Mouse (Mus musculus): ENCODE results near the gene Macrod2. TPM values are rescaled to one million over a fixed set of nuclear protein-coding genes. Genes with fewer than 3 reads are reported as not detected.
"Not testable (repeated sequence)": the region's sequence is repeated elsewhere in the genome, so short reads cannot be mapped to it uniquely, and the experiment has no call there.

The Macrod2 gene
- polyA plus RNA-seq, 1 experiment from 2014 or later: 62.2 TPM

- Histone ChIP-seq H3K27ac (no peak overlapping the region), H3K36me3 (replicated peaks; ENCODE audit: control insufficient read depth, insufficient read depth) (no peaks in the 10 kb centered on the region), H3K9me3 (ENCODE audit: control insufficient read depth, low read length) (no peaks in the 10 kb centered on the region), H3K27me3 (ENCODE audit: control insufficient read depth, insufficient read depth, low read length) (no peaks in the 10 kb centered on the region), H3K9ac (no peak overlapping the region), H3K4me1 (replicated peaks; ENCODE audit: control insufficient read depth, insufficient read depth, low read length) (peaks cover 13% of the 10 kb centered on the region), H3K4me3 (replicated peaks; ENCODE audit: low read length) (no peak overlapping the region), H3K4me2 (replicated peaks) (no peak overlapping the region)
- 11% methylated on average over 3 of the region's 3 CpGs for WGBS
- DNase-seq (ENCODE audit: low spot score) (no peak), ATAC-seq (ENCODE audit: low FRiP score) (no peak)
These were observed 309.0 kb downstream of the Macrod2 start for GRCm38 (mm10) chr2:140704146-140704545.

GRCm38 (mm10) chr2:140705278-140705677 is 310.2 kb downstream of the Macrod2 start:
- H3K4me1 ChIP-seq (replicated peaks; ENCODE audit: control insufficient read depth, insufficient read depth, low read length): peaks cover 13% of the 10 kb centered on the region
- no peak for ATAC-seq (ENCODE audit: low FRiP score)
- DNase-seq (ENCODE audit: low spot score): peak; percentile 34

GRCm38 (mm10) chr2:140707550-140707949 is 312.4 kb downstream of the Macrod2 start:
- no peak overlapping the region for H3K4me3 ChIP-seq (replicated peaks; ENCODE audit: low read length)
- no peak for ATAC-seq (ENCODE audit: low FRiP score)
- no peaks in the 10 kb centered on the region for H3K9me3 ChIP-seq (ENCODE audit: control insufficient read depth, low read length)
- 80% methylated on average over 5 of the region's 5 CpGs for WGBS
- no peak for DNase-seq (ENCODE audit: low spot score)
- no peak overlapping the region for H3K27ac ChIP-seq
- peaks cover 13% of the 10 kb centered on the region for H3K4me1 ChIP-seq (replicated peaks; ENCODE audit: control insufficient read depth, insufficient read depth, low read length)
- no peak overlapping the region for H3K9ac ChIP-seq
- H3K27me3 ChIP-seq (ENCODE audit: control insufficient read depth, insufficient read depth, low read length): no peaks in the 10 kb centered on the region
- no peaks in the 10 kb centered on the region for H3K36me3 ChIP-seq (replicated peaks; ENCODE audit: control insufficient read depth, insufficient read depth)
- no peak overlapping the region for H3K4me2 ChIP-seq (replicated peaks)

More at GRCm38 (mm10) chr2:140705278-140705677, 310.2 kb downstream of the Macrod2 start:
- Histone ChIP-seq H3K9ac (no peak overlapping the region), H3K4me3 (replicated peaks; ENCODE audit: low read length) (no peak overlapping the region), H3K27ac (no peak overlapping the region), H3K36me3 (replicated peaks; ENCODE audit: control insufficient read depth, insufficient read depth) (no peaks in the 10 kb centered on the region), H3K9me3 (ENCODE audit: control insufficient read depth, low read length) (no peaks in the 10 kb centered on the region), H3K27me3 (ENCODE audit: control insufficient read depth, insufficient read depth, low read length) (no peaks in the 10 kb centered on the region), H3K4me2 (replicated peaks) (no peak overlapping the region)
- 7% methylated on average over 2 of the region's 2 CpGs for WGBS

- Histone ChIP-seq H3K9me3 (ENCODE audit: control insufficient read depth, low read length) (no peaks in the 10 kb centered on the region), H3K4me1 (replicated peaks; ENCODE audit: control insufficient read depth, insufficient read depth, low read length) (no peaks in the 10 kb centered on the region), H3K9ac (no peak overlapping the region), H3K4me3 (replicated peaks; ENCODE audit: low read length) (no peak overlapping the region), H3K36me3 (replicated peaks; ENCODE audit: control insufficient read depth, insufficient read depth) (no peaks in the 10 kb centered on the region), H3K27ac (no peak overlapping the region), H3K27me3 (ENCODE audit: control insufficient read depth, insufficient read depth, low read length) (no peaks in the 10 kb centered on the region), H3K4me2 (replicated peaks) (no peak overlapping the region)
- no peak for ATAC-seq (ENCODE audit: low FRiP score)
- 89% methylated on average over 4 of the region's 4 CpGs for WGBS
- no peak for DNase-seq (ENCODE audit: low spot score)
These were observed 320.7 kb downstream of the Macrod2 start for GRCm38 (mm10) chr2:140715822-140716221.

GRCm38 (mm10) chr2:140717407-140717806 is 322.3 kb downstream of the Macrod2 start:
- Histone ChIP-seq H3K27ac (no peak overlapping the region), H3K9me3 (ENCODE audit: control insufficient read depth, low read length) (no peaks in the 10 kb centered on the region), H3K4me3 (replicated peaks; ENCODE audit: low read length) (no peak overlapping the region), H3K4me1 (replicated peaks; ENCODE audit: control insufficient read depth, insufficient read depth, low read length) (no peaks in the 10 kb centered on the region), H3K27me3 (ENCODE audit: control insufficient read depth, insufficient read depth, low read length) (no peaks in the 10 kb centered on the region), H3K9ac (no peak overlapping the region), H3K4me2 (replicated peaks) (no peak overlapping the region), H3K36me3 (replicated peaks; ENCODE audit: control insufficient read depth, insufficient read depth) (no peaks in the 10 kb centered on the region)
- no peak for ATAC-seq (ENCODE audit: low FRiP score)
- no peak for DNase-seq (ENCODE audit: low spot score)
- WGBS: 92% methylated on average over 9 of the region's 9 CpGs

- no peak overlapping the region for H3K27ac ChIP-seq
- ATAC-seq (ENCODE audit: low FRiP score): no peak
- DNase-seq (ENCODE audit: low spot score): no peak
- H3K9me3 ChIP-seq (ENCODE audit: control insufficient read depth, low read length): no peaks in the 10 kb centered on the region
- no peaks in the 10 kb centered on the region for H3K4me1 ChIP-seq (replicated peaks; ENCODE audit: control insufficient read depth, insufficient read depth, low read length)
- H3K36me3 ChIP-seq (replicated peaks; ENCODE audit: control insufficient read depth, insufficient read depth): no peaks in the 10 kb centered on the region
- 64% methylated on average over 6 of the region's 6 CpGs for WGBS
- no peak overlapping the region for H3K9ac ChIP-seq
- no peak overlapping the region for H3K4me2 ChIP-seq (replicated peaks)
- no peak overlapping the region for H3K4me3 ChIP-seq (replicated peaks; ENCODE audit: low read length)
- H3K27me3 ChIP-seq (ENCODE audit: control insufficient read depth, insufficient read depth, low read length): no peaks in the 10 kb centered on the region
These were observed 337.6 kb downstream of the Macrod2 start for GRCm38 (mm10) chr2:140732616-140733183.

- Histone ChIP-seq H3K9ac (no peak overlapping the region), H3K9me3 (ENCODE audit: control insufficient read depth, low read length) (no peaks in the 10 kb centered on the region), H3K27me3 (ENCODE audit: control insufficient read depth, insufficient read depth, low read length) (no peaks in the 10 kb centered on the region), H3K4me2 (replicated peaks) (no peak overlapping the region), H3K27ac (no peak overlapping the region), H3K4me1 (replicated peaks; ENCODE audit: control insufficient read depth, insufficient read depth, low read length) (no peaks in the 10 kb centered on the region), H3K4me3 (replicated peaks; ENCODE audit: low read length) (no peak overlapping the region), H3K36me3 (replicated peaks; ENCODE audit: control insufficient read depth, insufficient read depth) (no peaks in the 10 kb centered on the region)
- no peak for ATAC-seq (ENCODE audit: low FRiP score)
- DNase-seq (ENCODE audit: low spot score): no peak
- 90% methylated on average over 5 of the region's 5 CpGs for WGBS
These were observed 345.4 kb downstream of the Macrod2 start for GRCm38 (mm10) chr2:140740511-140740910.

- H3K27ac ChIP-seq; H3K9me3 ChIP-seq (ENCODE audit: control insufficient read depth, low read length); H3K4me1 ChIP-seq (replicated peaks; ENCODE audit: control insufficient read depth, insufficient read depth, low read length); H3K4me3 ChIP-seq (replicated peaks; ENCODE audit: low read length); ATAC-seq (ENCODE audit: low FRiP score); H3K27me3 ChIP-seq (ENCODE audit: control insufficient read depth, insufficient read depth, low read length); H3K9ac ChIP-seq; H3K4me2 ChIP-seq (replicated peaks); H3K36me3 ChIP-seq (replicated peaks; ENCODE audit: control insufficient read depth, insufficient read depth); DNase-seq (ENCODE audit: low spot score): not testable (repeated sequence)
- 84% methylated on average over 2 of the region's 2 CpGs for WGBS
These were observed 347.8 kb downstream of the Macrod2 start for GRCm38 (mm10) chr2:140742954-140743353.

GRCm38 (mm10) chr2:140758881-140759280 is 363.8 kb downstream of the Macrod2 start:
- Histone ChIP-seq H3K4me3 (replicated peaks; ENCODE audit: low read length) (no peak overlapping the region), H3K4me2 (replicated peaks) (no peak overlapping the region), H3K36me3 (replicated peaks; ENCODE audit: control insufficient read depth, insufficient read depth) (no peaks in the 10 kb centered on the region), H3K27me3 (ENCODE audit: control insufficient read depth, insufficient read depth, low read length) (no peaks in the 10 kb centered on the region), H3K9ac (no peak overlapping the region), H3K9me3 (ENCODE audit: control insufficient read depth, low read length) (no peaks in the 10 kb centered on the region), H3K27ac (no peak overlapping the region), H3K4me1 (replicated peaks; ENCODE audit: control insufficient read depth, insufficient read depth, low read length) (no peaks in the 10 kb centered on the region)
- WGBS: 89% methylated on average over 2 of the region's 2 CpGs
- DNase-seq (ENCODE audit: low spot score) (no peak), ATAC-seq (ENCODE audit: low FRiP score) (no peak)

- H3K27me3 ChIP-seq (ENCODE audit: control insufficient read depth, insufficient read depth, low read length): no peaks in the 10 kb centered on the region
- H3K4me3 ChIP-seq (replicated peaks; ENCODE audit: low read length): no peak overlapping the region
- no peak overlapping the region for H3K27ac ChIP-seq
- no peaks in the 10 kb centered on the region for H3K9me3 ChIP-seq (ENCODE audit: control insufficient read depth, low read length)
- no peaks in the 10 kb centered on the region for H3K36me3 ChIP-seq (replicated peaks; ENCODE audit: control insufficient read depth, insufficient read depth)
- H3K9ac ChIP-seq: no peak overlapping the region
- no peak for ATAC-seq (ENCODE audit: low FRiP score)
- no peak overlapping the region for H3K4me2 ChIP-seq (replicated peaks)
- DNase-seq (ENCODE audit: low spot score): no peak
- no peaks in the 10 kb centered on the region for H3K4me1 ChIP-seq (replicated peaks; ENCODE audit: control insufficient read depth, insufficient read depth, low read length)
These were observed 364.6 kb downstream of the Macrod2 start for GRCm38 (mm10) chr2:140759732-140760131.
